Mouse (Mus musculus): ENCODE measurements around the gene Syde1. TPM values are rescaled to one million over a fixed set of nuclear protein-coding genes. Genes with fewer than 3 reads are reported as not detected.
"Not testable (repeated sequence)": the region's sequence is repeated elsewhere in the genome, so short reads cannot be mapped to it uniquely, and the experiment has no call there.

The Syde1 gene
- 22.4 and 22.6 TPM in 2 replicates for polyA plus RNA-seq (2015; fragmentation: Nextera tagmentation; extraction: Ambion mirVana)

DNA sequence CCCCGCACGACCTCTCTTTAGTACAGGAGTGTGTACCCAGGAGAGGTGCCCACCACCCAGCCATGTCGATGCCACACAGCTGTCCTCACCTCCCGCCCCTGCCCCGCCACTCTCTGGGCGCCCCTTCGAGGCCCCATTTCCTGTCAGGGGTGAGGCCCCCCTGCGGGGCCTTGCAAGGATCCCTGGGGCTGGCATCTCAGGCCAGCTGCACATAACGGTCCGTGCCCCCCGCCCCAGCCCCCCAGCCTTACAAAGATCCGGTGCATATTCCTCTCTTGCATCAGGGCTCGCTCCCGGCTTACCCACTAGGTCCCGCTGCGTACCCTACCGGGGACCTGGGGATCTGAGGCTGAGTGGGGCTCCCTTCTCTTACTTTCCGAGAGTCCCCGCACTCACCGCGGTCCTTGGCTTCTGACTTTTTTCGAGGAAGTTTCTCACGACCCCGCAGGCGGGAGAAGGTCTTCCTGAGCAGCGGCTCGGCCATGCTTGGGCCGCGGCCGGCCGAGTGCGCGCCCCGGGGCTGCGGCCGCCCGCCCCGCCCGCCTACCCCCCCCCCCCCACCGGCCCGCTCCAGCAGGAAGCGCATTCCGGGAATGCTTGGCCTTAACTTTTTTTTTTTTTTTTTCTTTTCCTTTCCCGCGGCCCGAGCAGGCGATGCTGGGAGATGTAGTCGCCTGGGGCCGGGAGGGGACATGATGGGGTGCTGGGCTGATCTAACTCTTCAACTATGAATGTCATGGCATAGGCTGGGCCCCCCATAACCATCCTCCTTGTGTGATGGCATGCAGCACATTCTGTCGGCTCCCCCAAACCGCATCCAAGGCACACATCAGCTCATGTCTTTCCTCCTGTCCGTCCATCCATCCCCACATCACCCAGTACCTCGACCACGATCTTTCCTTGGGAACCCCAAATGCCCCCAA lies at the start of gene Syde1:
Gene Syde1, minus strand, starts transcription at position 559 of the 923 bp plus-strand sequence.
- H3K9me3 ChIP-seq: no peaks in the 10 kb centered on the region

GRCm38 (mm10) chr10:78632311-78632710 lies 40.5 kb upstream of the Syde1 start:
- H3K4me2 ChIP-seq: peak overlapping the region; percentile 16; the same call in 1 of the 2 replicates
- no peaks in the 10 kb centered on the region for H3K9me3 ChIP-seq
- H3K36me3 ChIP-seq: no peaks in the 10 kb centered on the region
- no peak for ATAC-seq (ENCODE audit: insufficient number of reproducible peaks, insufficient read depth, low FRiP score, low TSS enrichment, low read depth)
- 14% methylated on average over 6 of the region's 6 CpGs for WGBS
- H3K27me3 ChIP-seq: no peaks in the 10 kb centered on the region
- no peak overlapping the region for H3K9ac ChIP-seq
- H3K27ac ChIP-seq: no peak overlapping the region
- no peak overlapping the region for H3K4me3 ChIP-seq
- no peaks in the 10 kb centered on the region for H3K4me1 ChIP-seq

More for the DNA sequence above, at the start of gene Syde1:
- peak within 1 kb of the TSS; percentile 82 for H3K4me2 ChIP-seq
- peak; percentile 64 for ATAC-seq (ENCODE audit: insufficient number of reproducible peaks, insufficient read depth, low FRiP score, low TSS enrichment, low read depth)
- 3% methylated on average over 47 of the region's 54 CpGs for WGBS
- H3K9ac ChIP-seq: peak within 1 kb of the TSS; percentile 83
- H3K4me3 ChIP-seq: peak within 1 kb of the TSS; percentile 65
- peaks cover 16% of the 10 kb centered on the region for H3K4me1 ChIP-seq
- H3K36me3 ChIP-seq: peaks cover 32% of the 10 kb centered on the region
- no peaks in the 10 kb centered on the region for H3K27me3 ChIP-seq
- peak within 1 kb of the TSS; percentile 92 for H3K27ac ChIP-seq

DNA sequence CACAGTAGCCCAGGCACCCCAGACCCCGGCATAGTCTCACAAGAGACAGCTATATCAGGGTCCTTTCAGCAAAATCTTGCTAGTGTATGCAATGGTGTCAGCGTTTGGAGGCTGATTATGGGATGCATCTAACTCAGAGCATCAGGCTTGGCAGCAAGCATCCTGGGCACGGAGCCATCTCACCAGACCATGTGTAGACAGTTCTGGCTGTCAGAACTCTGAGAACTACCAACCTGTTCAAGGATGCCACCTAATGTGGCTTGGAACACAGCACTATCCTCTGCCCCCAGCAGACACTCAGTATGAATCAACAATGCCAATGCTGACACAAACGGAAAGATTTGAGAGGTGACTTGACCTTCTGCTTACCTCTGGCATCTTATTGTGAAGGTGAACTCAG lies 38.4 kb upstream of the Syde1 start:
- Histone ChIP-seq H3K27me3 (no peaks in the 10 kb centered on the region), H3K27ac (no peak overlapping the region), H3K9me3 (no peaks in the 10 kb centered on the region), H3K4me2 (no peak overlapping the region), H3K4me3 (no peak overlapping the region), H3K4me1 (no peaks in the 10 kb centered on the region), H3K9ac (no peak overlapping the region), H3K36me3 (no peaks in the 10 kb centered on the region)
- 86% methylated on average over 4 of the region's 4 CpGs for WGBS
- no peak for ATAC-seq (ENCODE audit: insufficient number of reproducible peaks, insufficient read depth, low FRiP score, low TSS enrichment, low read depth)

GRCm38 (mm10) chr10:78623143-78623542 lies 31.4 kb upstream of the Syde1 start:
- not testable (repeated sequence) for H3K9ac ChIP-seq; H3K4me3 ChIP-seq; H3K9me3 ChIP-seq; H3K36me3 ChIP-seq; H3K4me2 ChIP-seq; H3K27me3 ChIP-seq; H3K27ac ChIP-seq; H3K4me1 ChIP-seq; ATAC-seq (ENCODE audit: insufficient number of reproducible peaks, insufficient read depth, low FRiP score, low TSS enrichment, low read depth)
- 81% methylated on average over 3 of the region's 3 CpGs for WGBS

DNA sequence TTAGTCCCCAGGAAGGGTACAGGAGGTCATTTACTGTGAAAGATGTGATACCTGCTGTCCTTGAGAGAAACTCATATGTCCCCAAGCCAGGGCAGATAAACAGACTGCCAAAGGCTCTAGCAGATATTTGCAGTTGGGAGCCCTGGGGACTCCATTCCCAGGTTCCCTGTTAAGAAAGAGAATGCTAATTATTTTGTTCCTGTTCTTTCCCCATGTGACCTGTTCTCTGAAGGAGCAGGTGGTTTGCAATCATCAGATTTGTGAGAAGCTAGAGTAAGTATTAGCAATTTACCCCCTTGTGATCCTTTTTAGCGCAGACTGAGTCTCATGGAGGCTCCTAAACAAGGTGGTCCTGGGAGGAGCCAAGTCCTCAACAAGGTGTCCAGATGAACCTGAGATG lies 26.2 kb upstream of the Syde1 start, which contains the start of gene Olfr1357:
Gene Olfr1357, minus strand, starts transcription at position 101 of the 400 bp plus-strand sequence.
- Histone ChIP-seq H3K9me3 (no peaks in the 10 kb centered on the region), H3K27me3 (no peaks in the 10 kb centered on the region), H3K9ac (no peak within 1 kb of the TSS), H3K27ac (no peak within 1 kb of the TSS), H3K4me1 (no peaks in the 10 kb centered on the region), H3K4me2 (no peak within 1 kb of the TSS), H3K4me3 (no peak within 1 kb of the TSS), H3K36me3 (no peaks in the 10 kb centered on the region)
- ATAC-seq (ENCODE audit: insufficient number of reproducible peaks, insufficient read depth, low FRiP score, low TSS enrichment, low read depth): no peak
- WGBS: 80% methylated on average over 1 of the region's 1 CpGs

- H3K4me1 ChIP-seq: no peaks in the 10 kb centered on the region
- 70% methylated on average over 3 of the region's 3 CpGs for WGBS
- ATAC-seq (ENCODE audit: insufficient number of reproducible peaks, insufficient read depth, low FRiP score, low TSS enrichment, low read depth): no peak
- no peak overlapping the region for H3K27ac ChIP-seq
- no peak overlapping the region for H3K4me2 ChIP-seq
- no peaks in the 10 kb centered on the region for H3K9me3 ChIP-seq
- no peaks in the 10 kb centered on the region for H3K36me3 ChIP-seq
- H3K27me3 ChIP-seq: no peaks in the 10 kb centered on the region
- no peak overlapping the region for H3K9ac ChIP-seq
- H3K4me3 ChIP-seq: no peak overlapping the region
These were observed 15.8 kb upstream of the Syde1 start for GRCm38 (mm10) chr10:78607602-78608001.

DNA sequence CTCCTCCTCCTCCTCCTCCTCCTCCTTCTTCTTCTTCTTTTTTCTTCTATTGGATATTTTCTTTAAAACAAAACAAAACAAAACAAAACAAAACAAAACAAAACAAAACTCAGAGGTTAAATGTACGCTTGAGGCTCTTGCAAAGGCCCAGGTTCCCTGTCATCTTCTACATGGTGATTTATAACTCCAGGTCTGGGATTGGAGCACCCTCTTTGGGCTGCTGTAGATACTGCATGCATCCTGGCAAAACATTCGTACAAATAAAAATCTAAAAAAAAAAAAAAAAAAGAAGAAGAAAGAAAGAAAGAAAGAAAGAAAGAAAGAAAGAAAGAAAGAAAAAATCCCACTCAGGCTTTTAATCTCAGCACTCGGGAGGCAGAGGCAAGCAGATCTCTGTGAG lies 13.3 kb upstream of the Syde1 start:
- Histone ChIP-seq H3K27me3 (no peaks in the 10 kb centered on the region), H3K4me3 (no peak overlapping the region), H3K9ac (no peak overlapping the region), H3K4me1 (no peaks in the 10 kb centered on the region), H3K9me3 (no peaks in the 10 kb centered on the region), H3K4me2 (no peak overlapping the region), H3K27ac (no peak overlapping the region), H3K36me3 (no peaks in the 10 kb centered on the region)
- WGBS: 39% methylated on average over 3 of the region's 3 CpGs
- ATAC-seq (ENCODE audit: insufficient number of reproducible peaks, insufficient read depth, low FRiP score, low TSS enrichment, low read depth): no peak

- H3K9ac ChIP-seq: no peak overlapping the region
- H3K27me3 ChIP-seq: no peaks in the 10 kb centered on the region
- H3K4me1 ChIP-seq: no peaks in the 10 kb centered on the region
- H3K9me3 ChIP-seq: no peaks in the 10 kb centered on the region
- no peaks in the 10 kb centered on the region for H3K36me3 ChIP-seq
- 86% methylated on average over 5 of the region's 5 CpGs for WGBS
- no peak for ATAC-seq (ENCODE audit: insufficient number of reproducible peaks, insufficient read depth, low FRiP score, low TSS enrichment, low read depth)
- no peak overlapping the region for H3K4me2 ChIP-seq
- no peak overlapping the region for H3K27ac ChIP-seq
- no peak overlapping the region for H3K4me3 ChIP-seq
These were observed 8.1 kb upstream of the Syde1 start for GRCm38 (mm10) chr10:78599865-78600264.

DNA sequence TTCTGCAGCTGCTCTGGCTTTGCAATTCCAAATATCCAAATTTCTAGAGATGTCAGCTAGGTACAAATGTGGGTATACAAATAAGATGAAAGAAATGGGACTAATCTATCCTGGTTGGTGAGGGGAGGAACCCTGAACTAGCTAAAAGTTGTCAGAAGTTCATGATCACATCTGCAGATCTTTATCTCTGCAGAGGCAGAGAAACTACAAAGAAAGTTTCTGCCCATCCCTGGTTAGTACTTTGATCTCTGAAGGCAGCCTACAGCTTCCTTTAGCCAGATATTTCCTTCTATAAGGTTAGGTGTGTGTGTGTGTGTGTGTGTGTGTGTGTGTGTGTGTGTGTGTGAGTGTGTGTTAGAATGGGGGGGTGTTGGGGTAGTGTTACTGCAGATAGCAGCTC lies 2.8 kb upstream of the Syde1 start:
- H3K27me3 ChIP-seq: no peaks in the 10 kb centered on the region
- no peak overlapping the region for H3K9ac ChIP-seq
- no peak overlapping the region for H3K27ac ChIP-seq
- no peak overlapping the region for H3K4me2 ChIP-seq
- no peak for ATAC-seq (ENCODE audit: insufficient number of reproducible peaks, insufficient read depth, low FRiP score, low TSS enrichment, low read depth)
- peaks cover 7% of the 10 kb centered on the region for H3K36me3 ChIP-seq
- H3K9me3 ChIP-seq: no peaks in the 10 kb centered on the region
- peaks cover 16% of the 10 kb centered on the region for H3K4me1 ChIP-seq
- H3K4me3 ChIP-seq: no peak overlapping the region

GRCm38 (mm10) chr10:78594157-78594556 lies 2.4 kb upstream of the Syde1 start:
- no peaks in the 10 kb centered on the region for H3K27me3 ChIP-seq
- H3K4me1 ChIP-seq: peaks cover 16% of the 10 kb centered on the region
- H3K9me3 ChIP-seq: no peaks in the 10 kb centered on the region
- 69% methylated on average over 6 of the region's 6 CpGs for WGBS
- H3K36me3 ChIP-seq: peaks cover 11% of the 10 kb centered on the region
- H3K9ac ChIP-seq: no peak overlapping the region
- ATAC-seq (ENCODE audit: insufficient number of reproducible peaks, insufficient read depth, low FRiP score, low TSS enrichment, low read depth): no peak
- H3K27ac ChIP-seq: no peak overlapping the region
- no peak overlapping the region for H3K4me3 ChIP-seq
- H3K4me2 ChIP-seq: no peak overlapping the region

GRCm38 (mm10) chr10:78593736-78594135 lies 2.0 kb upstream of the Syde1 start:
- H3K4me3 ChIP-seq: no peak overlapping the region
- H3K4me2 ChIP-seq: no peak overlapping the region
- WGBS: 92% methylated on average over 5 of the region's 5 CpGs
- peaks cover 15% of the 10 kb centered on the region for H3K36me3 ChIP-seq
- H3K9me3 ChIP-seq: no peaks in the 10 kb centered on the region
- H3K9ac ChIP-seq: no peak overlapping the region
- peaks cover 16% of the 10 kb centered on the region for H3K4me1 ChIP-seq
- H3K27ac ChIP-seq: no peak overlapping the region
- H3K27me3 ChIP-seq: no peaks in the 10 kb centered on the region
- no peak for ATAC-seq (ENCODE audit: insufficient number of reproducible peaks, insufficient read depth, low FRiP score, low TSS enrichment, low read depth)

DNA sequence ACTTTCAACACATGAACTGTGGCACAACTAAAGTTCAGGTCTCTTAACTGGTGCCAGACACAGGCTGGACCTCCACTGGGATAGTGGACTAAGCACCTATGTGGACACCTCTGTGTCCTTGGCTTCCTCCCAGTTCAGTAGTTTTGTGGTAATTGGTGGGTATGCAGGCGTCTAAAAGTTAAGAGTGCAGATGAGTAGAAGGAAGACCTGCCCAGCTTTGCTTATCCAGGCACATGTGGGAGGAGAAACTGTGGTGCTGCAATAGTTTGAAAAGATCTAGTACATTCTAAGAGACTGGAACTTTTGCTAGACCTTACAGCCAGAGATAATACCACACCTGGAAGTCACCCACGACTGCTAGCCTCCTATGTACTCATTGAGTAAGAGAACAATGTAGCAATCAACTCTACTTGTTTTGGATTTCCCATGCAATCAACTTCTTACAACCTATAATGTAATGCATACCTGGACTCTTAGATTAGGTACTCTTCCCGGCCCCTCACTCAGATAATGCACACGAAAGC lies 1.2 kb upstream of the Syde1 start:
- Histone ChIP-seq H3K9ac (no peak overlapping the region), H3K4me1 (peaks cover 16% of the 10 kb centered on the region), H3K36me3 (peaks cover 21% of the 10 kb centered on the region), H3K27ac (no peak overlapping the region), H3K27me3 (no peaks in the 10 kb centered on the region), H3K4me2 (no peak overlapping the region), H3K9me3 (no peaks in the 10 kb centered on the region), H3K4me3 (no peak overlapping the region)
- ATAC-seq (ENCODE audit: insufficient number of reproducible peaks, insufficient read depth, low FRiP score, low TSS enrichment, low read depth): no peak
- 78% methylated on average over 4 of the region's 4 CpGs for whole genome bisulfite sequencing
